Comparison of ENCODE assay signal across 7 mouse cellular contexts in the genomic region with DNA sequence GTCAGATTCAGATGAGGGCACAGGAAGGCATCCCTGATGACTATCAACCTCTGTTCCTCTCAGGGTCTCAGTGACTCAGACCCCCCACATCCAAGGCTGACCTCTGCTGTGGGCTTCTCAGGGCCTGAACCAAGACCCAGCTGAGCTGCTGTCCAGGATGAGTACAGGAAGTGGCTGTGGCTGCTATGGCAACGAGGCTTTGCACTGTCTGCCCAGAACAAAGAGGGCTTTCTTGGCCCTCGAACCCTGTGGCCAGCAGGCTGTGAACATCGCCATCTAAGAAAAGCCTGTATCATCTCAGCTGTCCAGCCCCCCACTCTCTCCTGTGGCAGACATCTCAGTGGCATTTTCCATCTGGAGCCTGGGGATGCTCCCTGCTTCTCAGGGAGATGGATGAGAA.
DNase-seq lines count a peak whose midpoint lies in the region; TF ChIP-seq lines count a peak whose summit lies in the region.

No protein-coding gene starts in this region.

- TF ChIP-seq POLR2A in brain, embryonic 14.5 days (IDR thresholded peaks at IDR 0.05; ENCODE audit: borderline replicate concordance, extremely low read depth, insufficient read depth, insufficient read length, poor library complexity, severe bottlenecking) = no peak

- DNase-seq in kidney, postnatal 14 days = peak; percentile 18
- DNase-seq in kidney, adult 11 months = no peak
- peak; percentile 52 for DNase-seq in brain, embryonic 14.5 days (ENCODE audit: low read depth)
- DNase-seq in cerebellum, postnatal 25 days = peak; percentile 8 to 16
- DNase-seq in mesoderm, embryonic 11.5 days (ENCODE audit: low read depth, low spot score) = peak; percentile 72
- DNase-seq in urinary bladder, postnatal 36 days (ENCODE audit: low spot score in 2 of 2) = no peak
- no peak for DNase-seq in adrenal gland, postnatal 14 days

- TF ChIP-seq CTCF in brain, embryonic 14.5 days (IDR thresholded peaks at IDR 0.05; ENCODE audit: borderline replicate concordance, extremely low read depth, insufficient read depth, insufficient read length) = no peak

Comparison
In these comparisons a context has a peak if more than half of its experiments do, and no peak if none do; other contexts are left out.
1. DNase-seq: peak in kidney, postnatal 14 days (single experiment), brain, embryonic 14.5 days (single experiment), cerebellum, postnatal 25 days (2 of 2) and mesoderm, embryonic 11.5 days (single experiment); none in kidney, adult 11 months (single experiment), urinary bladder, postnatal 36 days (0 of 2) and adrenal gland, postnatal 14 days (single experiment).